Mouse (Mus musculus) embryonic fibroblast, embryonic 13.5 days (primary cell): ENCODE results near the gene Orai2. TPM values are rescaled to one million over a fixed set of nuclear protein-coding genes. Genes with fewer than 3 reads are reported as not detected.
"Not testable (repeated sequence)": the region's sequence is repeated elsewhere in the genome, so short reads cannot be mapped to it uniquely, and the experiment has no call there.

Experiments used
- H3K27ac ChIP-seq: 2 replicates; pipeline ENCODE4 v1.5.1; 2012; ENCODE audit warnings: low read length, control low read depth, inconsistent platforms; ENCODE audit not compliant: insufficient read depth
- H3K4me1 ChIP-seq: 2 replicates; pipeline ENCODE4 v1.6.1; 2011; ENCODE audit warnings: low read length; ENCODE audit not compliant: control insufficient read depth, insufficient read depth
- H3K4me3 ChIP-seq: 2 replicates; pipeline ENCODE4 v1.5.1; 2011; ENCODE audit warnings: mild to moderate bottlenecking, control low read depth, low read length; ENCODE audit not compliant: insufficient read depth
- CTCF ChIP-seq: IDR thresholded peaks from 2 replicates; pipeline ENCODE4 v1.5.1; 2011; ENCODE audit warnings: mild to moderate bottlenecking, control low read depth, low read length, moderate library complexity, borderline replicate concordance; ENCODE audit not compliant: insufficient read depth
- POLR2A ChIP-seq: IDR thresholded peaks from 2 replicates; pipeline ENCODE4 v1.6.1; 2011; ENCODE audit warnings: low read depth, mild to moderate bottlenecking, control low read depth, low read length, moderate library complexity
- polyA plus RNA-seq: library from polyadenylated mRNA; stranded (reverse); fragments of >200 nt; gene quantifications from 2 replicates; pipeline ENCODE4 v1.2.4, GENCODE M21; 2011; ENCODE audit warnings: low read depth; ENCODE audit not compliant: missing spikeins, insufficient read length

Gene Orai2
- polyA plus RNA-seq, 1 experiment, result 11.3 TPM

GRCm38 (mm10) chr5:136155399-136155798 is 15.1 kb downstream of the Orai2 start:
- TF ChIP-seq POLR2A (no peak), CTCF (no peak)
- H3K4me1 ChIP-seq, result no peaks in the 10 kb centered on the region
- H3K4me3 ChIP-seq, result no peak overlapping the region
- no peak overlapping the region for H3K27ac ChIP-seq

GRCm38 (mm10) chr5:136152365-136152764 is 18.1 kb downstream of the Orai2 start:
- no peak overlapping the region for H3K27ac ChIP-seq
- no peak for TF ChIP-seq POLR2A
- TF ChIP-seq CTCF, result no peak

GRCm38 (mm10) chr5:136149134-136149576 is 21.4 kb downstream of the Orai2 start:
- H3K4me1 ChIP-seq, H3K4me3 ChIP-seq: not testable (repeated sequence)

More at GRCm38 (mm10) chr5:136152365-136152764, 18.1 kb downstream of the Orai2 start:
- no peak overlapping the region for H3K4me3 ChIP-seq
- no peaks in the 10 kb centered on the region for H3K4me1 ChIP-seq

GRCm38 (mm10) chr5:136147704-136148103 is 22.8 kb downstream of the Orai2 start:
- H3K4me3 ChIP-seq, result no peak overlapping the region
- no peak overlapping the region for H3K27ac ChIP-seq
- H3K4me1 ChIP-seq, result no peaks in the 10 kb centered on the region
- TF ChIP-seq CTCF (no peak), POLR2A (no peak)

More at GRCm38 (mm10) chr5:136149134-136149576, 21.4 kb downstream of the Orai2 start:
- not testable (repeated sequence) for H3K27ac ChIP-seq

- TF ChIP-seq POLR2A, result no peak
- TF ChIP-seq CTCF, result no peak
- Histone ChIP-seq H3K4me3 (no peak overlapping the region), H3K4me1 (no peaks in the 10 kb centered on the region), H3K27ac (no peak overlapping the region)
Measured at GRCm38 (mm10) chr5:136146936-136147335, 23.6 kb downstream of the Orai2 start.

GRCm38 (mm10) chr5:136144606-136145430 is 25.7 kb downstream of the Orai2 start:
- H3K4me3 ChIP-seq, result no peak overlapping the region
- H3K4me1 ChIP-seq, result no peaks in the 10 kb centered on the region
- TF ChIP-seq CTCF (no peak), POLR2A (no peak)
- H3K27ac ChIP-seq, result no peak overlapping the region

- Histone ChIP-seq H3K4me1 (no peaks in the 10 kb centered on the region), H3K27ac (no peak overlapping the region), H3K4me3 (no peak overlapping the region)
- TF ChIP-seq CTCF, result no peak
- TF ChIP-seq POLR2A, result no peak
Measured at GRCm38 (mm10) chr5:136143161-136143755, 27.3 kb downstream of the Orai2 start.

GRCm38 (mm10) chr5:136142746-136143145 is 27.8 kb downstream of the Orai2 start:
- H3K4me3 ChIP-seq, result no peak overlapping the region
- no peaks in the 10 kb centered on the region for H3K4me1 ChIP-seq
- TF ChIP-seq POLR2A (no peak), CTCF (no peak)
- H3K27ac ChIP-seq, result no peak overlapping the region

GRCm38 (mm10) chr5:136140057-136140482 is 30.4 kb downstream of the Orai2 start:
- Histone ChIP-seq H3K4me3 (no peak overlapping the region), H3K4me1 (no peaks in the 10 kb centered on the region), H3K27ac (no peak overlapping the region)
- TF ChIP-seq POLR2A, result no peak
- no peak for TF ChIP-seq CTCF

GRCm38 (mm10) chr5:136139393-136139792 is 31.1 kb downstream of the Orai2 start:
- Histone ChIP-seq H3K4me3 (no peak overlapping the region), H3K4me1 (0 out of 2 replicates have a peak, but pooled peaks cover 2% of the 10 kb centered on the region), H3K27ac (no peak overlapping the region)
- TF ChIP-seq CTCF (no peak), POLR2A (no peak)
